Mouse (Mus musculus): ENCODE measurements around the gene Pitpnm1.

- TF ChIP-seq POLR2A (IDR thresholded peaks at IDR 0.05; ENCODE audit: low read depth, low read length) (no peak), CTCF (IDR thresholded peaks at IDR 0.05; ENCODE audit: borderline replicate concordance, insufficient read depth, low read length) (no peak)
These were observed 44.4 kb upstream of the Pitpnm1 start for GRCm38 (mm10) chr19:4055216-4055946.
